Mouse (Mus musculus) heart, embryonic 12.5 days (tissue): ENCODE measurements around the gene Stk38. TPM values are rescaled to one million over a fixed set of nuclear protein-coding genes. Genes with fewer than 3 reads are reported as not detected.

Source experiments
- ATAC-seq: fragments of 200-750 bp; cut with Nextera tagmentation; 2 replicates; pipeline ENCODE4 v1.8.0; 2017; ENCODE audit warnings: moderate TSS enrichment, moderate library complexity; ENCODE audit not compliant: insufficient number of reproducible peaks, low FRiP score
- H3K27ac ChIP-seq: fragments of 300-500 bp; sonication (generic); 2 replicates; pipeline ENCODE4 v1.5.1; 2016; ENCODE audit warnings: mild to moderate bottlenecking, moderate library complexity; ENCODE audit not compliant: poor library complexity, severe bottlenecking
- H3K27me3 ChIP-seq: fragments of 300-500 bp; sonication (generic); replicated peaks from 2 replicates; pipeline ENCODE4 v1.6.1; 2016; ENCODE audit warnings: mild to moderate bottlenecking, moderate library complexity
- H3K36me3 ChIP-seq: fragments of 300-500 bp; sonication (generic); 2 replicates; pipeline ENCODE4 v1.6.1; 2016; ENCODE audit warnings: mild to moderate bottlenecking, moderate library complexity
- H3K4me1 ChIP-seq: fragments of 300-500 bp; sonication (generic); replicated peaks from 2 replicates; pipeline ENCODE4 v1.6.1; 2016; ENCODE audit warnings: mild to moderate bottlenecking
- H3K4me2 ChIP-seq: fragments of 300-500 bp; sonication (generic); 2 replicates; pipeline ENCODE4 v1.6.1; 2016; ENCODE audit warnings: mild to moderate bottlenecking, moderate library complexity
- H3K4me3 ChIP-seq: fragments of 300-500 bp; sonication (generic); 2 replicates; pipeline ENCODE4 v1.5.1; 2016; ENCODE audit warnings: mild to moderate bottlenecking
- H3K9ac ChIP-seq: fragments of 300-500 bp; sonication (generic); 2 replicates; pipeline ENCODE4 v1.6.1; 2016; ENCODE audit warnings: mild to moderate bottlenecking, moderate library complexity
- H3K9me3 ChIP-seq: fragments of 300-500 bp; sonication (generic); replicated peaks from 2 replicates; pipeline ENCODE4 v1.6.1; 2016; ENCODE audit warnings: mild to moderate bottlenecking, moderate library complexity
- WGBS: fragments of 180-500 bp; shearing (Covaris S2); methylation state at CpG from one replicate; pipeline ENCODE4 v1.1.7; 2016; 5-methylcytosine and 5-hydroxymethylcytosine counted together
- polyA plus RNA-seq: library from polyadenylated mRNA; unstranded; fragments of >200 nt; fragmentation: Nextera tagmentation; extraction: Ambion mirVana; gene quantifications from 2 replicates; pipeline ENCODE4 v1.2.1, GENCODE M21; 2016

Stk38 gene
- polyA plus RNA-seq, 1 experiment from 2014 or later = 94.3 TPM

GRCm38 (mm10) chr17:28921086-28921485, 86.7 kb downstream of the Stk38 start:
- H3K27ac ChIP-seq = no peak overlapping the region
- H3K4me1 ChIP-seq = peaks cover 8% of the 10 kb centered on the region
- H3K36me3 ChIP-seq = no peaks in the 10 kb centered on the region
- H3K9ac ChIP-seq = 0 out of 2 replicates have a peak overlapping the region, but pooled peaks have one; percentile 21
- H3K4me3 ChIP-seq = no peak overlapping the region
- ATAC-seq = 0 out of 2 replicates have a peak, but pooled peaks have one; percentile 20
- no peaks in the 10 kb centered on the region for H3K27me3 ChIP-seq
- peak overlapping the region; percentile 44 for H3K4me2 ChIP-seq
- H3K9me3 ChIP-seq = no peaks in the 10 kb centered on the region
- 15% methylated on average over 8 of the region's 8 CpGs for WGBS

Other genes with a start within 250 kb of the Stk38 start
- 3.2 and 3.9 TPM in 2 replicates for gene Mapk13, start 238.7 kb downstream of the Stk38 start, polyA plus RNA-seq
- gene Brpf3, start 206.9 kb downstream of the Stk38 start, polyA plus RNA-seq = 13.2 and 15.4 TPM in 2 replicates
- 0.05 TPM in 1 of 2 replicates, not detected in the other for gene Pnpla1, start 149.6 kb downstream of the Stk38 start, polyA plus RNA-seq
- 0.04 and 0.06 TPM in 2 replicates for gene 4930539E08Rik, start 92.7 kb downstream of the Stk38 start, polyA plus RNA-seq
- not detected in 2 replicates for gene Pxt1, start 64.2 kb downstream of the Stk38 start, polyA plus RNA-seq
- gene Kctd20, start 56.0 kb downstream of the Stk38 start, polyA plus RNA-seq = 75.8 and 77.5 TPM in 2 replicates
- gene Srsf3, start 24.6 kb upstream of the Stk38 start, polyA plus RNA-seq = 406 and 412 TPM in 2 replicates
- 43.2 and 45.3 TPM in 2 replicates for gene Cdkn1a, start 83.0 kb upstream of the Stk38 start, polyA plus RNA-seq
- 0.13 TPM in 1 of 2 replicates, not detected in the other for gene Rab44, start 106.2 kb upstream of the Stk38 start, polyA plus RNA-seq
- 20.4 and 24.1 TPM in 2 replicates for gene Cpne5, start 230.2 kb upstream of the Stk38 start, polyA plus RNA-seq